In the genomic region with DNA sequence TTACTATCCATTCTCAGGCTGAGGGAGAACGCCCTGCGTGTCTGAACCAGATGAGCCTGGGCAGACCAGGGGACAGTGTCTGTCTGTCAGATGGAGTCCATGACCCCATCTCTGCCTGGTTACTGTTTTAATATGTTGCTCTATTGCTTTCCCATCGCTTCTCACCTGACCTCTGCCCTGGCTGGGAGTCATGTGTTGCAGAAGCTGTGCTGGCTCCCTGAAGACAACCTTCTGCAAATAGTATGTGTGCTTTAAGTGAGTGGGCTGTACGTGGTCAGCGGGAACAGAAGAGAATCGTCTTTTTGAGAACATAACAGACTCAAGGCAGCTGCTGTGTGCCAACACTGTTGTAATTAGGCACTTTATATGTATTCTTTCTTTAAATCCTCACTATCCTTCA, we compare ENCODE assay signal across 20 mouse cellular contexts.
"Had no signal": no experiment of that assay in that cellular context is flagged by ENCODE, and none has a peak within 500 bp of the region (broad histone marks: within the 10 kb centered on the region; RNA-seq: fewer than 3 reads in every experiment).

No protein-coding gene starts in this region.

- H3K27me3 ChIP-seq: lung, embryonic 15.5 days; neural tube, embryonic 15.5 days had no signal

- H3K9ac ChIP-seq: liver, embryonic 14.5 days; lung, embryonic 15.5 days; midbrain, embryonic 12.5 days; neural tube, embryonic 13.5 days; neural tube, embryonic 15.5 days had no signal

- H3K9me3 ChIP-seq: lung, embryonic 15.5 days; midbrain, embryonic 10.5 days; midbrain, embryonic 12.5 days; neural tube, embryonic 13.5 days; neural tube, embryonic 15.5 days had no signal

- H3K4me3 ChIP-seq: lung, embryonic 15.5 days; midbrain, embryonic 10.5 days; midbrain, embryonic 12.5 days; myocyte; neural tube, embryonic 13.5 days; neural tube, embryonic 15.5 days had no signal

- ATAC-seq: midbrain, embryonic 16.5 days had no signal

- H3K4me1 ChIP-seq: lung, embryonic 15.5 days had no signal

- H3K36me3 ChIP-seq: lung, embryonic 15.5 days had no signal

- H3K27ac ChIP-seq: liver, embryonic 14.5 days; lung, embryonic 15.5 days; macrophage; midbrain, embryonic 10.5 days; midbrain, embryonic 12.5 days had no signal

- DNase-seq: lung, adult 2 months; lung, postnatal 10 days; midbrain, embryonic 14.5 days; retina, postnatal 1 day; right cerebral cortex, adult 18-20 months; right cerebral cortex, postnatal 25 days; right cerebral cortex, postnatal 4 days; spleen, adult 18-20 months; thymus, adult 18-20 months; thymus, postnatal 14 days; thymus, postnatal 36 days had no signal

- H3K4me2 ChIP-seq: lung, embryonic 15.5 days; midbrain, embryonic 12.5 days; neural tube, embryonic 13.5 days; neural tube, embryonic 15.5 days had no signal
